Mouse (Mus musculus) midbrain, embryonic 13.5 days (tissue): ENCODE measurements at regions not wholly inside any gene's neighbourhood (a gene's known extent, or its start where the extent isn't known, plus 50 kb on each side); places are given as distances from the start of the nearest gene placed in this dataset.
A peak's percentile ranks its signal among the peaks of the same experiment; 100 is the strongest.
"Not testable (repeated sequence)": the region's sequence is repeated elsewhere in the genome, so short reads cannot be mapped to it uniquely, and the experiment has no call there.

Experiments used
- ATAC-seq: fragments of 200-750 bp; cut with Nextera tagmentation; 2 replicates; pipeline ENCODE4 v1.8.0; 2017; ENCODE audit warnings: mild to moderate bottlenecking, moderate TSS enrichment, moderate library complexity
- H3K27ac ChIP-seq: fragments of 300-500 bp; sonication (generic); 2 replicates; pipeline ENCODE4 v1.5.1; 2015; ENCODE audit warnings: inconsistent platforms, mild to moderate bottlenecking, moderate library complexity
- H3K27me3 ChIP-seq: fragments of 300-500 bp; sonication (generic); 2 replicates; pipeline ENCODE4 v1.6.1; 2015; ENCODE audit warnings: mild to moderate bottlenecking, inconsistent platforms
- H3K36me3 ChIP-seq: fragments of 300-500 bp; sonication (generic); 2 replicates; pipeline ENCODE4 v1.6.1; 2015; ENCODE audit warnings: mild to moderate bottlenecking, inconsistent platforms
- H3K4me1 ChIP-seq: fragments of 300-500 bp; sonication (generic); replicated peaks from 2 replicates; pipeline ENCODE4 v1.6.1; 2015; ENCODE audit warnings: inconsistent platforms
- H3K4me2 ChIP-seq: fragments of 300-500 bp; sonication (generic); replicated peaks from 2 replicates; pipeline ENCODE4 v1.6.1; 2015; ENCODE audit warnings: moderate library complexity, mild to moderate bottlenecking, inconsistent platforms
- H3K4me3 ChIP-seq: fragments of 300-500 bp; sonication (generic); replicated peaks from 2 replicates; pipeline ENCODE4 v1.5.1; 2015; ENCODE audit warnings: mild to moderate bottlenecking, inconsistent platforms
- H3K9ac ChIP-seq: fragments of 300-500 bp; sonication (generic); replicated peaks from 2 replicates; pipeline ENCODE4 v1.6.1; 2015; ENCODE audit warnings: mild to moderate bottlenecking, inconsistent platforms
- H3K9me3 ChIP-seq: fragments of 300-500 bp; sonication (generic); 2 replicates; pipeline ENCODE4 v1.6.1; 2016; ENCODE audit warnings: mild to moderate bottlenecking, inconsistent platforms
- WGBS: fragments of 180-500 bp; shearing (Covaris S2); methylation state at CpG from one replicate; pipeline ENCODE4 v1.1.7; 2015; 5-methylcytosine and 5-hydroxymethylcytosine counted together

DNA sequence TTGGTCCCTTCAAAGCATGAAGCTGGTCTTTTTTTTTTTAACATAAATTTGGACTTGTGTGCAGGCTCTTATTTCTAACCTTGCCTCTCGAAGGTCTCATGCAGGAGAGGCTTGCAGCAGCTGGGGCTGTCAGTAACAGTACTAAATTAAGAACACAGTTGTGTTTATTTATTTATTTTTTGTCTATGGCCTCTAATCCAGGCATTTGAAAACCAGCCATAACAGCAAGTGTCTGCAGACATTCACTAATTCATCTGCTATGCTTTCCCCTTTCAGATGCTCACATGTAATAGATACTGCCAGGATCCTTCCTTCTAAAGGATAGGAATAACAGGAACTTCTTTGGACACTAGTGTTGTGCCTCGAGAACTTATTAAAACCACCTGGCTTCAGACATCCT is 172.5 kb downstream of the Rchy1 start:
- Histone ChIP-seq H3K4me2 (no peak overlapping the region), H3K9me3 (no peaks in the 10 kb centered on the region), H3K27me3 (no peaks in the 10 kb centered on the region), H3K4me3 (no peak overlapping the region), H3K4me1 (no peaks in the 10 kb centered on the region), H3K36me3 (no peaks in the 10 kb centered on the region), H3K9ac (no peak overlapping the region), H3K27ac (no peak overlapping the region)
- ATAC-seq = no peak
- WGBS = 62% methylated on average over 2 of the region's 2 CpGs

DNA sequence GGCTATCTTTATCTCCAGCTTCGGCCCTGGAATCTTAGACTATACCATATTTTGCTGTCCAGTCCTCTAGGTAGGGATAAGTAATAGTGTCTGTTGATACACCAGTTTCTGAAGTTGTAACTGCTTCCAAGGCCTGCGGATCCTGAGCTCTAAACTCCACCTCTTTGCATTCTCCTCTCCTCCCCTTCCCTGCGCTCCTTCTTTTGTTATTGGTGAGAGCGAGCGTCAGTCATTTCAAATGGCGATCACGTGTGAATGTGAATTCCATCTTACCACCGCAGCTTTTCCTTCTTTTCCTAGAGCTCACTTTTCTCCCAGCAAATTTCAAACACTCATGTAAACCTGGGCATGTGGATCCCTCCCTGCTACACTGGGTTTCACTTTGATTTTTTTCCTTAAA is 178.9 kb downstream of the Rchy1 start:
- Histone ChIP-seq H3K9me3 (no peaks in the 10 kb centered on the region), H3K4me2 (no peak overlapping the region), H3K36me3 (no peaks in the 10 kb centered on the region), H3K4me3 (no peak overlapping the region), H3K27ac (no peak overlapping the region), H3K4me1 (no peaks in the 10 kb centered on the region), H3K9ac (no peak overlapping the region), H3K27me3 (no peaks in the 10 kb centered on the region)
- WGBS = 83% methylated on average over 8 of the region's 8 CpGs
- no peak for ATAC-seq

DNA sequence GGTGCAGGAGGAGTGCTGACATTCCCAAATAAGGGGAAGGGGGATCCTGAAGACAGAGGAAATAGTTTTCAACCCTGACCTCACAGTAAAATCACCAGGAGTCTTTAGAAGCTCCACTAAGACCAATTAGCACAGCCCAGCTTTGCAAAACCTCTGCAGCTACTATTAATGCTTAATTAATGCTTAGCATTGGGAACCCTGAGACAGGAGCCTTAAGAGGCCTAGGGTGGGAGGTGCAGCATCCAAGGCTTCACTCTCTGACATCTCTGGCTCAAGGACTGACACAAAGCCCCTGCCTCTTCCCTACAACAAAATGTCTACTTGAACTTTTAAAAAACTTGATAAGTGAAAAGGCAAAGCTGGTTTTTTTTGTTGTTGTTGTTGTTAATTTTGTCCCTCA is 185.9 kb downstream of the Rchy1 start:
- Histone ChIP-seq H3K27me3 (no peaks in the 10 kb centered on the region), H3K4me1 (no peaks in the 10 kb centered on the region), H3K9me3 (no peaks in the 10 kb centered on the region), H3K4me2 (no peak overlapping the region), H3K27ac (no peak overlapping the region), H3K36me3 (no peaks in the 10 kb centered on the region), H3K9ac (no peak overlapping the region), H3K4me3 (no peak overlapping the region)
- no peak for ATAC-seq

DNA sequence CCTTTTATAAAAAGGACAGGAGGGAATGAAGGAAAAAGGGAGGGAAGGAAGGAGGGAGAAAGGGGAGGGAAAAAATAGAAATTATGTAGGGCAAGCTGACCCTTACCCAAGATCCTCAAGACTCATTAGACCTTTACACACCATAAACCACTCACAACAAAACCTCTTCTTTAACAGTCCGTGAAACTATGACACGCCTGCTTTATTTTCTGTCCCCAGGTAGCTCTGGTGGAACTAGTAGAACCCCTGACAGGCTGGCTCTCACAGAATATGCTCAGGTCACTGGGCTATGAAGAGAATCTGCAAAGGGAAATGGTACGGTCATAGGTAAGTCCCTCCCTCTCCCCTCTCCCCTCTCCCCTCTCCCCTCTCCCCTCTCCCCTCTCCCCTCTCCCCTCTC is 188.8 kb downstream of the Rchy1 start:
- no peaks in the 10 kb centered on the region for H3K36me3 ChIP-seq
- no peak for ATAC-seq
- H3K4me2 ChIP-seq = no peak overlapping the region
- no peak overlapping the region for H3K27ac ChIP-seq
- 93% methylated on average over 3 of the region's 3 CpGs for WGBS
- H3K9me3 ChIP-seq = no peaks in the 10 kb centered on the region
- H3K9ac ChIP-seq = no peak overlapping the region
- H3K4me1 ChIP-seq = no peaks in the 10 kb centered on the region
- no peaks in the 10 kb centered on the region for H3K27me3 ChIP-seq
- no peak overlapping the region for H3K4me3 ChIP-seq

DNA sequence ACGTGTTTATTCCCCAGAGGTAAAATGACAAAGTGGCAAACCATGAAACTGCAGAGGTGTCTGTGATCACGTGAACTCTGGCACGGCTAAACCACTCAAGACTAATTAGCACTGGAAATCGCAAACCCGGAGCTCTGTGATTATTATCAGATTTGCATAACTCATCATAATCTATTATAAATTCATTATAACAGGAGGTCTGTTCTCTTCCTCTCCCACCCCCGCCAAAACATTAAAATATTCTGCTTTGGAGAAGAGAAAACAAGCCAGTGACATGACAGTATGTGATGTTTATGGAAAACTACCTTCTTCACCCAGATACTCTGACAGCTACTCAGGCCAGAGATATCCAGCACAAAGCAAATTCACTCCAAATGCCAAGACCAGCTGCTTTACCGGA is 195.0 kb downstream of the Rchy1 start:
- 75% methylated on average over 7 of the region's 7 CpGs for WGBS
- Histone ChIP-seq H3K4me1 (peaks cover 9% of the 10 kb centered on the region), H3K27me3 (no peaks in the 10 kb centered on the region), H3K9ac (no peak overlapping the region), H3K36me3 (no peaks in the 10 kb centered on the region), H3K4me2 (no peak overlapping the region), H3K27ac (no peak overlapping the region), H3K9me3 (no peaks in the 10 kb centered on the region), H3K4me3 (no peak overlapping the region)
- no peak for ATAC-seq

DNA sequence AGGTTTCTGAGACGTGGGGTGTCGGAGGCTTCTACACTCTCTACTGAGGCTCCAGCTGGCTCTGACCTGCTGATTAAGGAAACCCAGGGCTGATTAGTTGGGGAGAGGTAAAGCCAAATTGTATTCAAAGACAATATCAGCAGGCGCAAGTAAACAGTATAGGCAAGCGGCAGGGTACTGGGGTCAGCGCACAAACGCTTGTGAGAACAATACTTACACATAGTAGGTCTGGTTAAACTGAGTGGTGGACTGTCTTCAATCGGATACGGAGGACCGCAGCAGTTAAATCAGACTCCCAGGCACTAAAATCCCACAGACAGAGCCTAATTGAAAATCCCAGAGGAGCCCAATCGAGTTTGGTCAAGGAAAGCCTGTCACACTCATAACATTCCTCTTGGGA is 195.8 kb downstream of the Rchy1 start:
- Histone ChIP-seq H3K9ac (no peak overlapping the region), H3K36me3 (no peaks in the 10 kb centered on the region), H3K27ac (no peak overlapping the region), H3K4me1 (peaks cover 9% of the 10 kb centered on the region), H3K4me2 (no peak overlapping the region), H3K27me3 (no peaks in the 10 kb centered on the region), H3K4me3 (no peak overlapping the region), H3K9me3 (no peaks in the 10 kb centered on the region)
- 63% methylated on average over 10 of the region's 10 CpGs for WGBS
- no peak for ATAC-seq

DNA sequence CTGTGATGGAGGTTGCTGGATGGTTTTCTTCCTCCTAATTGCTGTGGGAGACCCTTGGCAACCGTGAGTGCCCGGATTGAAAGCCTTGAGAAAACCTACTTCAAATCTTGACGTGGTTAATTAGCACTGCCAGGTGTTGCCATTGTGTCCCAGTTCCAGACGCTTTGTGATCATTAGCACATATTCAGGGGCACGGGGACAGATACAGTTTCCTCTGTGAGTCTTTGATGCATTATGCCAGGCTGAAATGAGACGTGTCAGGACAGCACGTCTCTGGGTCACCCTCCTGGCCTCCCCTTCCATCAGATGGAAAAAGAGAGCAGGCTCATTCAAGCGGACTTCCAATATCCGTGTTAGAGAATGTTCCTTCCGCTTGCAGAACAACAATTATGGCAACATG is 198.2 kb downstream of the Rchy1 start:
- Histone ChIP-seq H3K9ac (no peak overlapping the region), H3K4me2 (no peak overlapping the region), H3K4me3 (no peak overlapping the region), H3K4me1 (peaks cover 9% of the 10 kb centered on the region), H3K36me3 (no peaks in the 10 kb centered on the region), H3K27me3 (no peaks in the 10 kb centered on the region), H3K9me3 (no peaks in the 10 kb centered on the region), H3K27ac (no peak overlapping the region)
- peak; percentile 76 for ATAC-seq
- WGBS = 24% methylated on average over 10 of the region's 10 CpGs

DNA sequence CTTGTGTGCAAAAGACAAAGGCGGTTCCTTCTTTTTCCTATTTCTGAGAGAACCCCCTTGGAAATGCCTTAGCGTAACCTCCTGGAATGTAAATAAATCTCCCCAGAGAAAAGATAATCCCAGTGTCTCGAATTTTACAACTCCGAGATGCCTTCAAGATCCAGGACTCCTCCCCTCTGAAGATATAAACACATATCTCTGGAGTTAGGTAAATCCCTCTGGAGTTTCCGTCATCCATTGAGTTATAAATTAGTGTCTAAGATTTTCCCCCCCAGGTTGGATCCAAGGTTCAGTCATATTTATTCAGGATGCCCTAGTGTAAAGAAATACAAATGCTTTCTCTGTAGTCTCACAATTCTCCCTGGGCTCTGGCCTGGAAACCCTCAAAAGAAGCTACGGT is 200.3 kb downstream of the Rchy1 start:
- no peaks in the 10 kb centered on the region for H3K9me3 ChIP-seq
- 70% methylated on average over 6 of the region's 6 CpGs for WGBS

DNA sequence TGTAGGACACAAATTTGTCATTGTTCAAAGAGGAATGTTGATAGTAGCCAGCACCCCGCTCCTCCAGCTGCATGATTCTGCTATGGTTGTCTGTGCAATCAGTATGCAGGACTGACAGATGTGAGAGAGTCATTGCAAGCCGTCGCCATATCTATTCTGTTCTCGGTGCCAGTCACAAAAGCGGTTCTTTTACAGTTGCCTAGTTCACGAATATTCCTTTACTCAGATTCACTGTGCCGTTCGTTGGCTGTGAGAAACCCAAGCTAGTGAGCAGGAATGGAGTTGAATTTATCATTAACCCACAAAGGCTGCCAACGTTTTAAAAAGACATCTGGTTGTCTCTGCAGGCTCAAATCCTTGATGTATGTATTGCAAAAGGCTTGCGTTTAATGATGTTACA is 206.9 kb downstream of the Rchy1 start:
- no peaks in the 10 kb centered on the region for H3K36me3 ChIP-seq
- H3K4me2 ChIP-seq = no peak overlapping the region
- no peak for ATAC-seq
- no peak overlapping the region for H3K4me3 ChIP-seq
- no peak overlapping the region for H3K27ac ChIP-seq
- H3K27me3 ChIP-seq = no peaks in the 10 kb centered on the region
- WGBS = 75% methylated on average over 10 of the region's 10 CpGs
- no peaks in the 10 kb centered on the region for H3K4me1 ChIP-seq
- H3K9ac ChIP-seq = no peak overlapping the region
- H3K9me3 ChIP-seq = no peaks in the 10 kb centered on the region

More for the DNA sequence above, 200.3 kb downstream of the Rchy1 start:
- Histone ChIP-seq H3K9ac (no peak overlapping the region), H3K4me3 (no peak overlapping the region), H3K36me3 (no peaks in the 10 kb centered on the region), H3K27me3 (no peaks in the 10 kb centered on the region), H3K4me1 (peaks cover 9% of the 10 kb centered on the region), H3K27ac (no peak overlapping the region), H3K4me2 (no peak overlapping the region)
- no peak for ATAC-seq

DNA sequence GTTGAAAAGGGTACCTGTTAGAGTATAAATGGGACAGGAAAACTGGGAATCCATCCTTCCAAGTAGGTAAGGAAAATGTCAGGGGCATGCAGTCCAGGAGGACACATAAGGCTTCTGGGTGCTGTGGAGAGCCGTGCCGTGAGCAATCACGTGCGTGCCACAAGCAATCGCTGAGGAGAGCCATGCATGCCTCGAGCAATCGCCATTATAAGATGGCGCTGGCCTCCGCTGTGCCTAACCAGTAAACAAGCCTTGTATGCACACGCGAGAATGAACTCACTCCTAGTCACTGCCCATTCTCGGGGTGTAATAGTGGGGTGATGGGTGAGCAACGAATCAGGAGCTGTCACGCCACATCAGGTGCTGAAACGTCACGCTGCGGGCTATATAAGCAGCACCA is 210.0 kb downstream of the Rchy1 start:
- not testable (repeated sequence) for H3K4me3 ChIP-seq, H3K36me3 ChIP-seq, H3K27me3 ChIP-seq, H3K4me2 ChIP-seq, ATAC-seq, H3K27ac ChIP-seq, H3K9me3 ChIP-seq, H3K9ac ChIP-seq, H3K4me1 ChIP-seq
- WGBS = 94% methylated on average over 17 of the region's 17 CpGs

DNA sequence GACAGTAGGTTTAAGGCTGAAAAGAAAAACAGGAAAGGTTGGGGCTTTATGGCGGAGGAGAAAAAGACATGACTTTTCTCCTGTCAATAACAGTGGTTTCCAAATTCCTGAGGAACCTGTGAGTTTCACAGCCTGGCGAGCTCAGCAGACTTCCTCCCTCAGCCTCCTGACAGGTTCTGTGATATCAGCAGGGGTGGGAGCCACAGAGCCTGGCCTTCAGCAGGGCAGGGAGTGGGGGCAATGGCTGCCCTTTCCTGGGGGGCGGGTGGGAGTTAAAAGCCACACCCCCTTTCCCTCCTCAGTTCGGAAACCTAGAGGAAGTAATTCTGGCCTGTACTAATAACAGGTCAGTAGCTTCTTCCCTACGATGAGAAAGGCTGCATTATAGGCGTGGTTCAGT is 211.7 kb downstream of the Rchy1 start:
- Histone ChIP-seq H3K27me3 (no peaks in the 10 kb centered on the region), H3K36me3 (no peaks in the 10 kb centered on the region), H3K4me3 (no peak overlapping the region), H3K27ac (no peak overlapping the region), H3K9me3 (no peaks in the 10 kb centered on the region), H3K4me1 (no peaks in the 10 kb centered on the region), H3K4me2 (no peak overlapping the region), H3K9ac (no peak overlapping the region)
- no peak for ATAC-seq
- WGBS = 80% methylated on average over 6 of the region's 6 CpGs

DNA sequence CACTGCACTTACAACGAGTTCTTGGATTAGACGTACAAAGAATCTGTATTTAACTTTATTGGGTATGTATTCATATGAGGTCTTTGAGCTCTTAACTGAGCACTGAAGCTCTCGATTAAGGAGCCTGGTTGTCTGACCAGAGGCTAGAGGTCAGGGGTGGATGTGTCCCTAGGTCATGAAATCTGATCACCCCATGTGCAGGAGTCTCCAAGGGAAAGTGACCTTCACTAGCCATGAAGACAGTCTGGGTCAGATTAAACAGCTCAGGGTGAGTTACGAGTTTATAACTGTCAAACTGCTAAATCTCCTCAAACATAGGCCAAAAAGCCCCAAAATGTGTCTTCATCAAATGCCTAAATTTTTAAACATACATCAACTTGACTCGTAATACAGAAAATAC is 216.8 kb downstream of the Rchy1 start:
- no peak overlapping the region for H3K4me3 ChIP-seq
- no peaks in the 10 kb centered on the region for H3K27me3 ChIP-seq
- no peak overlapping the region for H3K27ac ChIP-seq
- H3K4me2 ChIP-seq = no peak overlapping the region
- no peaks in the 10 kb centered on the region for H3K36me3 ChIP-seq
- no peak for ATAC-seq
- WGBS = 76% methylated on average over 5 of the region's 5 CpGs
- no peaks in the 10 kb centered on the region for H3K9me3 ChIP-seq
- H3K4me1 ChIP-seq = no peaks in the 10 kb centered on the region
- H3K9ac ChIP-seq = no peak overlapping the region

DNA sequence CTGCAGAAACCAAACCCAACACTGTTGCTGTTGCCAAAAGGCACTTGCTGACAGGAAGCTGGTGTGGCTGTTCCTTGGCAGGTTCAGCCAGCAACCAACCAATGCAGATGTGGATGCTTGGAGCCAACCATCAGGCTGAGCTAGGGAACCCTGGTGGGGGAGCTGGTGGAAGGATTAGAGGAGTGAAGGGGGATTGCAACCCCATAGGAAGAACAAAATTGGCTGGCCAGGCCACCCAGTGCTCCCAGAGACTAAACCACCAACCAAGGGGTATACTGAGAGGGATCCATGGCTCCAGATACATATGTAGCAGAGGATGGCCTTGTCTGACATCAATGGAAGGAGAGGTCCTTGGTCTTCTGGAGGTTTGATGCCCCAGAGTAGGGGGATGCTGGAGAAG is 218.5 kb downstream of the Rchy1 start:
- Histone ChIP-seq H3K9ac (no peak overlapping the region), H3K4me2 (no peak overlapping the region), H3K36me3 (no peaks in the 10 kb centered on the region), H3K4me1 (no peaks in the 10 kb centered on the region), H3K27ac (no peak overlapping the region), H3K4me3 (no peak overlapping the region), H3K9me3 (no peaks in the 10 kb centered on the region), H3K27me3 (no peaks in the 10 kb centered on the region)
- no peak for ATAC-seq

DNA sequence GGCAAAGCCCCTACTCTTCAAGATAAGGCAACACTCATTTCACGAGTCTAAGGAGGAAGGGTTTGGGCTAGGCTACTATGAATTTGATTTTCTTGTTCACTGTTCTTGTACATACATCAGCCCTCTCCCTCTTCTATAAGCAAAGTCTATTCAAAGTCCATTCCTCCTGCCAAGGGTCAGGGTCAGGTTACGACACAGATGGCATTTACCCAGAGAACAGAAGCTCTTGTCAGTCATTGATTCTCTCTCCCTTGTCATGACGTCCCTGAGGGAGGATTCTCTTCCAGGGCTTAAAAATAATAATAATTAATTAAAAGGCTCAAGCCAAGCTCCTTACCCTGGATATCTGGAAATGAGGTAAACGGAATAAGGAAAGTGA is 222.7 kb downstream of the Rchy1 start:
- no peak overlapping the region for H3K27ac ChIP-seq
- no peak for ATAC-seq
- WGBS = 43% methylated on average over 4 of the region's 4 CpGs
- no peak overlapping the region for H3K4me2 ChIP-seq
- H3K9ac ChIP-seq = no peak overlapping the region
- H3K27me3 ChIP-seq = no peaks in the 10 kb centered on the region
- H3K4me1 ChIP-seq = no peaks in the 10 kb centered on the region
- H3K4me3 ChIP-seq = no peak overlapping the region
- no peaks in the 10 kb centered on the region for H3K9me3 ChIP-seq
- no peaks in the 10 kb centered on the region for H3K36me3 ChIP-seq
